Mouse (Mus musculus): ENCODE measurements around the gene Gm20605.

DNA sequence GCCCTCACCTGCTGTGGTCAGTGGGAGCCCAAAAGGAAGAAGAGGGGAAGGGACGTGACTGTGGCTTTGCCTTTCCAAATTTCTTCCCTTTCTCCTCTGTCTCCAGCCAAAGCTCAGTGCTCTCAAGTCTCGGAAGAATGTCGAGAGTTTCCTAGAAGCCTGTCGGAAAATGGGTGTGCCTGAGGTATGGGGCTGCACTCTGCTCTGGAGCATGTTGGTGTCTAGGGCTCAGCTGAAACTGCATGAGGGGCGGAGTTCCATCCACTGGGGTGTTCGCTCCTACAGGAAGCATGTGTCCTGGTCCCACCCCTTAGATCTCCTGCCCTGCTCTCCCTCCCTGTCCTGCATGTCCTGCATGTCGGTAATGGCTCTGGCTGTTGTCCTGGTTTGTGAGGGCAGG is 10.5 kb downstream of the Gm20605 start:
- TF ChIP-seq CTCF (IDR thresholded peaks at IDR 0.05; ENCODE audit: borderline replicate concordance, extremely low read depth, insufficient read depth, insufficient read length), result no peak
- TF ChIP-seq POLR2A (IDR thresholded peaks at IDR 0.05; ENCODE audit: borderline replicate concordance, extremely low read depth, insufficient read depth, insufficient read length, poor library complexity, severe bottlenecking), result no peak
